Mouse (Mus musculus) midbrain, embryonic 13.5 days (tissue): Measurements from ENCODE around the gene Golga2. TPM values are rescaled to one million over a fixed set of nuclear protein-coding genes. Genes with fewer than 3 reads are reported as not detected.

ENCODE experiments used
- ATAC-seq: fragments of 200-750 bp; cut with Nextera tagmentation; 2 replicates; pipeline ENCODE4 v1.8.0; 2017; ENCODE audit warnings: mild to moderate bottlenecking, moderate TSS enrichment, moderate library complexity
- H3K27ac ChIP-seq: fragments of 300-500 bp; sonication (generic); 2 replicates; pipeline ENCODE4 v1.5.1; 2015; ENCODE audit warnings: inconsistent platforms, mild to moderate bottlenecking, moderate library complexity
- H3K27me3 ChIP-seq: fragments of 300-500 bp; sonication (generic); 2 replicates; pipeline ENCODE4 v1.6.1; 2015; ENCODE audit warnings: mild to moderate bottlenecking, inconsistent platforms
- H3K36me3 ChIP-seq: fragments of 300-500 bp; sonication (generic); 2 replicates; pipeline ENCODE4 v1.6.1; 2015; ENCODE audit warnings: mild to moderate bottlenecking, inconsistent platforms
- H3K4me1 ChIP-seq: fragments of 300-500 bp; sonication (generic); replicated peaks from 2 replicates; pipeline ENCODE4 v1.6.1; 2015; ENCODE audit warnings: inconsistent platforms
- H3K4me2 ChIP-seq: fragments of 300-500 bp; sonication (generic); replicated peaks from 2 replicates; pipeline ENCODE4 v1.6.1; 2015; ENCODE audit warnings: moderate library complexity, mild to moderate bottlenecking, inconsistent platforms
- H3K4me3 ChIP-seq: fragments of 300-500 bp; sonication (generic); replicated peaks from 2 replicates; pipeline ENCODE4 v1.5.1; 2015; ENCODE audit warnings: mild to moderate bottlenecking, inconsistent platforms
- H3K9ac ChIP-seq: fragments of 300-500 bp; sonication (generic); replicated peaks from 2 replicates; pipeline ENCODE4 v1.6.1; 2015; ENCODE audit warnings: mild to moderate bottlenecking, inconsistent platforms
- H3K9me3 ChIP-seq: fragments of 300-500 bp; sonication (generic); 2 replicates; pipeline ENCODE4 v1.6.1; 2016; ENCODE audit warnings: mild to moderate bottlenecking, inconsistent platforms
- WGBS: fragments of 180-500 bp; shearing (Covaris S2); methylation state at CpG from one replicate; pipeline ENCODE4 v1.1.7; 2015; 5-methylcytosine and 5-hydroxymethylcytosine counted together
- polyA plus RNA-seq: library from polyadenylated mRNA; unstranded; fragments of >200 nt; fragmentation: Nextera tagmentation; extraction: Ambion mirVana; gene quantifications from 2 replicates; pipeline ENCODE4 v1.2.1, GENCODE M21; 2015

Golga2 gene
- polyA plus RNA-seq, 1 experiment from 2014 or later, result 26.7 TPM

- H3K27ac ChIP-seq, result no peak overlapping the region
- ATAC-seq, result no peak
- 84% methylated on average over 4 of the region's 4 CpGs for WGBS
Measured at GRCm38 (mm10) chr2:32341634-32341939, 54.4 kb downstream of the Golga2 start.

GRCm38 (mm10) chr2:32342039-32342438 is 54.9 kb downstream of the Golga2 start:
- Histone ChIP-seq H3K27ac (no peak overlapping the region), H3K36me3 (peaks cover 22% of the 10 kb centered on the region), H3K9ac (no peak overlapping the region), H3K27me3 (0 out of 2 replicates have a peak, but pooled peaks cover 2% of the 10 kb centered on the region), H3K4me2 (no peak overlapping the region), H3K9me3 (no peaks in the 10 kb centered on the region), H3K4me1 (peaks cover 14% of the 10 kb centered on the region), H3K4me3 (no peak overlapping the region)
- no peak for ATAC-seq
- WGBS, result 84% methylated on average over 4 of the region's 4 CpGs

More at GRCm38 (mm10) chr2:32341634-32341939, 54.4 kb downstream of the Golga2 start:
- Histone ChIP-seq H3K4me3 (no peak overlapping the region), H3K4me2 (no peak overlapping the region), H3K9ac (no peak overlapping the region), H3K36me3 (peaks cover 26% of the 10 kb centered on the region), H3K4me1 (peaks cover 14% of the 10 kb centered on the region), H3K9me3 (no peaks in the 10 kb centered on the region), H3K27me3 (0 out of 2 replicates have a peak, but pooled peaks cover 2% of the 10 kb centered on the region)

- Histone ChIP-seq H3K27me3 (0 out of 2 replicates have a peak, but pooled peaks cover 2% of the 10 kb centered on the region), H3K9ac (0 out of 2 replicates have a peak overlapping the region, but pooled peaks have one; percentile 0), H3K27ac (peak overlapping the region; percentile 45), H3K4me2 (no peak overlapping the region), H3K9me3 (no peaks in the 10 kb centered on the region), H3K36me3 (peaks cover 15% of the 10 kb centered on the region), H3K4me1 (peaks cover 14% of the 10 kb centered on the region), H3K4me3 (no peak overlapping the region)
- ATAC-seq, result peak; percentile 44
- WGBS, result 69% methylated on average over 6 of the region's 6 CpGs
Measured at GRCm38 (mm10) chr2:32342539-32343350, 55.6 kb downstream of the Golga2 start.

- no peak overlapping the region for H3K4me3 ChIP-seq
- H3K36me3 ChIP-seq, result peaks cover 10% of the 10 kb centered on the region
- H3K27ac ChIP-seq, result 0 out of 2 replicates have a peak overlapping the region, but pooled peaks have one; percentile 45
- no peak overlapping the region for H3K4me2 ChIP-seq
- H3K4me1 ChIP-seq, result peaks cover 14% of the 10 kb centered on the region
- no peaks in the 10 kb centered on the region for H3K9me3 ChIP-seq
- H3K9ac ChIP-seq, result 0 out of 2 replicates have a peak overlapping the region, but pooled peaks have one; percentile 0
- 0 out of 2 replicates have a peak, but pooled peaks cover 2% of the 10 kb centered on the region for H3K27me3 ChIP-seq
- WGBS, result 87% methylated on average over 2 of the region's 2 CpGs
- ATAC-seq, result no peak
Measured at GRCm38 (mm10) chr2:32343351-32343671, 56.1 kb downstream of the Golga2 start.

- peaks cover 8% of the 10 kb centered on the region; the same call in 1 of the 2 replicates for H3K36me3 ChIP-seq
- 80% methylated on average over 10 of the region's 10 CpGs for WGBS
- no peak overlapping the region for H3K4me3 ChIP-seq
- 0 out of 2 replicates have a peak, but pooled peaks cover 2% of the 10 kb centered on the region for H3K27me3 ChIP-seq
- H3K4me2 ChIP-seq, result no peak overlapping the region
- no peaks in the 10 kb centered on the region for H3K9me3 ChIP-seq
- no peak for ATAC-seq
- H3K27ac ChIP-seq, result 0 out of 2 replicates have a peak overlapping the region, but pooled peaks have one; percentile 30
- peaks cover 14% of the 10 kb centered on the region for H3K4me1 ChIP-seq
- no peak overlapping the region for H3K9ac ChIP-seq
Measured at GRCm38 (mm10) chr2:32344056-32344455, 56.9 kb downstream of the Golga2 start.

GRCm38 (mm10) chr2:32344598-32345321 is 57.6 kb downstream of the Golga2 start:
- Histone ChIP-seq H3K4me3 (no peak overlapping the region), H3K4me1 (peaks cover 17% of the 10 kb centered on the region), H3K4me2 (no peak overlapping the region), H3K9ac (no peak overlapping the region), H3K27ac (no peak overlapping the region), H3K9me3 (no peaks in the 10 kb centered on the region), H3K27me3 (0 out of 2 replicates have a peak, but pooled peaks cover 2% of the 10 kb centered on the region), H3K36me3 (peaks cover 2% of the 10 kb centered on the region; the same call in 1 of the 2 replicates)
- WGBS, result 59% methylated on average over 14 of the region's 14 CpGs
- no peak for ATAC-seq

GRCm38 (mm10) chr2:32347019-32347418 is 59.8 kb downstream of the Golga2 start:
- Histone ChIP-seq H3K4me1 (peaks cover 38% of the 10 kb centered on the region), H3K9ac (no peak overlapping the region), H3K4me3 (no peak overlapping the region), H3K9me3 (no peaks in the 10 kb centered on the region), H3K27me3 (no peaks in the 10 kb centered on the region), H3K4me2 (no peak overlapping the region), H3K27ac (no peak overlapping the region), H3K36me3 (no peaks in the 10 kb centered on the region)
- 76% methylated on average over 6 of the region's 6 CpGs for WGBS
- ATAC-seq, result no peak

- Histone ChIP-seq H3K9me3 (no peaks in the 10 kb centered on the region), H3K4me3 (no peak overlapping the region), H3K27ac (no peak overlapping the region), H3K4me1 (peaks cover 33% of the 10 kb centered on the region), H3K9ac (no peak overlapping the region), H3K27me3 (no peaks in the 10 kb centered on the region), H3K36me3 (no peaks in the 10 kb centered on the region), H3K4me2 (no peak overlapping the region)
- ATAC-seq, result no peak
- 83% methylated on average over 11 of the region's 11 CpGs for WGBS
Measured at GRCm38 (mm10) chr2:32348311-32348710, 61.1 kb downstream of the Golga2 start.

- Histone ChIP-seq H3K27ac (no peak overlapping the region), H3K4me1 (peaks cover 33% of the 10 kb centered on the region), H3K4me2 (no peak overlapping the region), H3K9me3 (no peaks in the 10 kb centered on the region), H3K4me3 (no peak overlapping the region), H3K9ac (no peak overlapping the region; the same call in 1 of the 2 replicates), H3K36me3 (no peaks in the 10 kb centered on the region), H3K27me3 (no peaks in the 10 kb centered on the region)
- no peak for ATAC-seq
- 67% methylated on average over 8 of the region's 8 CpGs for WGBS
Measured at GRCm38 (mm10) chr2:32349625-32350255, 62.6 kb downstream of the Golga2 start.

- Histone ChIP-seq H3K4me3 (no peak overlapping the region), H3K27ac (no peak overlapping the region), H3K27me3 (no peaks in the 10 kb centered on the region), H3K36me3 (no peaks in the 10 kb centered on the region), H3K9ac (peak overlapping the region; percentile 91), H3K4me1 (peaks cover 33% of the 10 kb centered on the region), H3K4me2 (peak overlapping the region; percentile 76), H3K9me3 (no peaks in the 10 kb centered on the region)
- 56% methylated on average over 13 of the region's 13 CpGs for WGBS
- ATAC-seq, result no peak
Measured at GRCm38 (mm10) chr2:32350471-32351051, 63.4 kb downstream of the Golga2 start.

- H3K27me3 ChIP-seq, result no peaks in the 10 kb centered on the region
- ATAC-seq, result peak; percentile 22
- peak overlapping the region; percentile 76 for H3K4me2 ChIP-seq
- no peaks in the 10 kb centered on the region for H3K36me3 ChIP-seq
- H3K4me3 ChIP-seq, result peak overlapping the region; percentile 68
- peak overlapping the region; percentile 95 for H3K27ac ChIP-seq
- WGBS, result 47% methylated on average over 9 of the region's 9 CpGs
- H3K9me3 ChIP-seq, result no peaks in the 10 kb centered on the region
- H3K4me1 ChIP-seq, result peaks cover 33% of the 10 kb centered on the region
- peak overlapping the region; percentile 91 for H3K9ac ChIP-seq
Measured at GRCm38 (mm10) chr2:32351471-32351961, 64.3 kb downstream of the Golga2 start.
